Mouse (Mus musculus) ES-E14 (cell line): ENCODE data around the gene Grrp1. TPM values are rescaled to one million over a fixed set of nuclear protein-coding genes. Genes with fewer than 3 reads are reported as not detected.

ENCODE experiments used
- DNase-seq: peaks from one replicate; pipeline ENCODE4 v3.0.0-alpha.2; 2013; ENCODE audit warnings: low read depth, low spot score
- H3K27ac ChIP-seq: 2 replicates; pipeline ENCODE4 v1.5.1; 2012; ENCODE audit warnings: low read depth, mild to moderate bottlenecking, low read length, moderate library complexity, mixed read lengths; ENCODE audit not compliant: poor library complexity, insufficient read depth, severe bottlenecking
- H3K36me3 ChIP-seq: 2 replicates; pipeline ENCODE4 v1.6.1; 2012; ENCODE audit warnings: mild to moderate bottlenecking, low read length, moderate library complexity, mixed read lengths; ENCODE audit not compliant: control insufficient read depth, poor library complexity, insufficient read depth, severe bottlenecking
- H3K4me1 ChIP-seq, 2 experiments: fragments of 150-350 bp in 1 of 2; sonication (generic) in 1 of 2; 2 replicates each; pipeline ENCODE4 v1.6.1; 2012; ENCODE audit warnings: low read length in 2 of 2, mild to moderate bottlenecking in 1 of 2, mixed read lengths in 1 of 2; ENCODE audit not compliant: control insufficient read depth in 2 of 2, insufficient read depth in 2 of 2, poor library complexity in 1 of 2
- H3K4me3 ChIP-seq, 2 experiments: fragments of 150-350 bp in 1 of 2; sonication (generic) in 1 of 2; 2 replicates each; pipeline ENCODE4 v1.5.1; 2012; ENCODE audit warnings: low read length in 2 of 2, low read depth in 1 of 2, mild to moderate bottlenecking in 1 of 2, mixed read lengths in 1 of 2; ENCODE audit not compliant: insufficient read depth in 1 of 2, poor library complexity in 1 of 2, severe bottlenecking in 1 of 2
- H3K9ac ChIP-seq: 2 replicates; pipeline ENCODE4 v1.6.1; 2012; ENCODE audit warnings: low read depth, mild to moderate bottlenecking, low read length, mixed read lengths; ENCODE audit not compliant: poor library complexity, insufficient read depth, severe bottlenecking
- H3K9me3 ChIP-seq: fragments of 150-350 bp; sonication (generic); 2 replicates; pipeline ENCODE4 v1.6.1; 2012; ENCODE audit warnings: low read depth, mild to moderate bottlenecking, low read length; ENCODE audit not compliant: control insufficient read depth, insufficient read depth
- CHD2 ChIP-seq: IDR thresholded peaks from 2 replicates; pipeline ENCODE4 v1.6.1; 2014; ENCODE audit warnings: mild to moderate bottlenecking, low read depth, low read length, inconsistent platforms
- HCFC1 ChIP-seq: IDR thresholded peaks from 2 replicates; pipeline ENCODE4 v1.6.1; 2012; ENCODE audit warnings: low read length, inconsistent platforms, borderline replicate concordance; ENCODE audit not compliant: insufficient read depth
- MAFK ChIP-seq: IDR thresholded peaks from 2 replicates; pipeline ENCODE4 v1.6.1; 2014; ENCODE audit warnings: mild to moderate bottlenecking, low read depth, low read length, inconsistent platforms; ENCODE audit not compliant: insufficient read depth
- ZC3H11A ChIP-seq: IDR thresholded peaks from 2 replicates; pipeline ENCODE4 v1.6.1; 2012; ENCODE audit warnings: low read depth, mild to moderate bottlenecking, inconsistent platforms, low read length, borderline replicate concordance
- ZNF384 ChIP-seq: IDR thresholded peaks from 2 replicates; pipeline ENCODE4 v1.6.1; 2012; ENCODE audit warnings: low read depth, low read length, inconsistent platforms
- in situ Hi-C, 2 experiments: fragments of 600-800 bp; cut with MboI; formaldehyde crosslinking; loops; one replicate each; pipeline ENCODE4 v1.15.1; 2025; ENCODE audit warnings: low sequenced_read_pairs in 2 of 2, inconsistent platforms in 1 of 2; ENCODE audit not compliant: unreplicated experiment in 2 of 2
- total RNA-seq: library from RNA; depleted of rRNA; stranded (reverse); fragments of 300-350 nt; gene quantifications from 2 replicates; pipeline ENCODE4 v1.2.3, GENCODE M21; 2012

Grrp1 gene
- total RNA-seq, 1 experiment, result 1.6 TPM

- H3K9me3 ChIP-seq, result no peaks in the 10 kb centered on the region
- peaks cover 2 to 12% of the 10 kb centered on the region in 2 experiments; a peak in 1 of 4 replicates for H3K4me1 ChIP-seq
- H3K4me3 ChIP-seq, result no peak overlapping the region
- H3K27ac ChIP-seq, result no peak overlapping the region
- no peaks in the 10 kb centered on the region for H3K36me3 ChIP-seq
- TF ChIP-seq ZNF384, result no peak
- TF ChIP-seq ZC3H11A, result no peak
- TF ChIP-seq CHD2, result no peak
- TF ChIP-seq HCFC1, result no peak
- TF ChIP-seq MAFK, result no peak
- DNase-seq, result no peak
- no peak overlapping the region for H3K9ac ChIP-seq
- in situ Hi-C loops, result no loop called here
Measured at GRCm38 (mm10) chr4:134234876-134235275, 19.0 kb downstream of the Grrp1 start.

GRCm38 (mm10) chr4:134230431-134230830 is 23.5 kb downstream of the Grrp1 start:
- Histone ChIP-seq H3K36me3 (no peaks in the 10 kb centered on the region), H3K9me3 (no peaks in the 10 kb centered on the region), H3K9ac (no peak overlapping the region), H3K4me3 (no peak overlapping the region), H3K27ac (no peak overlapping the region), H3K4me1 (peaks cover 0 to 3% of the 10 kb centered on the region in 2 experiments; a peak in 1 of 4 replicates)
- TF ChIP-seq ZNF384, result no peak
- TF ChIP-seq HCFC1, result no peak
- no peak for TF ChIP-seq CHD2
- no peak for TF ChIP-seq MAFK
- TF ChIP-seq ZC3H11A, result no peak
- no peak for DNase-seq
- in situ Hi-C loops, result no loop called here

- no peak for TF ChIP-seq MAFK
- TF ChIP-seq ZC3H11A, result no peak
- no peak for DNase-seq
- no peak within 1 kb of the TSS for H3K27ac ChIP-seq
- H3K36me3 ChIP-seq, result no peaks in the 10 kb centered on the region
- H3K9me3 ChIP-seq, result no peaks in the 10 kb centered on the region
- H3K9ac ChIP-seq, result no peak within 1 kb of the TSS
- H3K4me3 ChIP-seq, result no peak within 1 kb of the TSS
- H3K4me1 ChIP-seq, result peaks cover 0 to 3% of the 10 kb centered on the region in 2 experiments; a peak in 1 of 4 replicates
- in situ Hi-C loops, result no loop called here
Measured at GRCm38 (mm10) chr4:134227194-134227593, 26.7 kb downstream of the Grrp1 start, which contains the start of gene Catsper4. TSS of gene Catsper4 (minus strand) at chr4:134227383.

- DNase-seq, result no peak
- H3K4me3 ChIP-seq, result no peak overlapping the region
- in situ Hi-C loops, result no loop called here
- no peaks in the 10 kb centered on the region for H3K36me3 ChIP-seq
- no peak for TF ChIP-seq MAFK
- no peak for TF ChIP-seq HCFC1
- no peak for TF ChIP-seq CHD2
- no peak for TF ChIP-seq ZC3H11A
- TF ChIP-seq ZNF384, result no peak
- no peaks in the 10 kb centered on the region for H3K4me1 ChIP-seq
- no peaks in the 10 kb centered on the region for H3K9me3 ChIP-seq
- H3K27ac ChIP-seq, result no peak overlapping the region
- no peak overlapping the region for H3K9ac ChIP-seq
Measured at GRCm38 (mm10) chr4:134222793-134223600, 30.9 kb downstream of the Grrp1 start.
